12 mouse cellular contexts compared by ENCODE assay signal in genomic region chr2:165967076-165967475, GRCm38 (mm10). TPM values are rescaled to one million over a fixed set of nuclear protein-coding genes. Genes with fewer than 3 reads are reported as not detected.
DNase-seq lines count a peak whose midpoint lies in the region; ATAC-seq and TF ChIP-seq lines count a peak whose summit lies in the region.
"Had no signal": no experiment of that assay in that cellular context is flagged by ENCODE, and none has a peak within 500 bp of the region (broad histone marks: within the 10 kb centered on the region; RNA-seq: fewer than 3 reads in every experiment).

No protein-coding gene starts in this region.

- no peak overlapping the region for H3K4me2 ChIP-seq in midbrain, embryonic 16.5 days (ENCODE audit: low read length)
- no peak overlapping the region for H3K4me2 ChIP-seq in liver, embryonic 14.5 days (ENCODE audit: low read depth)
- H3K4me2 ChIP-seq: lung, embryonic 15.5 days; stomach, embryonic 15.5 days had no signal

- no peak overlapping the region for H3K4me3 ChIP-seq in midbrain, embryonic 10.5 days
- no peak overlapping the region for H3K4me3 ChIP-seq in midbrain, embryonic 16.5 days (ENCODE audit: low read depth, low read length)
- H3K4me3 ChIP-seq in liver, embryonic 14.5 days (ENCODE audit: insufficient read depth in 1 of 2, low read depth in 2 of 2, low read length in 2 of 2) = no peak overlapping the region
- H3K4me3 ChIP-seq: lung, embryonic 15.5 days; stomach, embryonic 15.5 days had no signal

- no peaks in the 10 kb centered on the region for H3K36me3 ChIP-seq in midbrain, embryonic 10.5 days
- no peaks in the 10 kb centered on the region for H3K36me3 ChIP-seq in midbrain, embryonic 16.5 days (ENCODE audit: control insufficient read depth, insufficient read depth, low read length)
- no peaks in the 10 kb centered on the region for H3K36me3 ChIP-seq in liver, embryonic 14.5 days (replicated peaks; ENCODE audit: control insufficient read depth, insufficient read depth, low read depth)
- H3K36me3 ChIP-seq: lung, embryonic 15.5 days; stomach, embryonic 15.5 days had no signal

- peak; percentile 24; the same call in 1 of the 2 replicates for TF ChIP-seq CTCF in liver, embryonic 14.5 days (IDR thresholded peaks at IDR 0.05; ENCODE audit: low read depth)

- peak overlapping the region; percentile 80 for H3K27ac ChIP-seq in midbrain, embryonic 10.5 days (replicated peaks)
- H3K27ac ChIP-seq in midbrain, embryonic 16.5 days (ENCODE audit: low read length) = no peak overlapping the region
- H3K27ac ChIP-seq in liver, embryonic 14.5 days = no peak overlapping the region
- H3K27ac ChIP-seq: lung, embryonic 15.5 days; stomach, embryonic 15.5 days had no signal

- no peaks in the 10 kb centered on the region for H3K27me3 ChIP-seq in midbrain, embryonic 10.5 days (ENCODE audit: low read depth, poor library complexity, severe bottlenecking)
- H3K27me3 ChIP-seq in midbrain, embryonic 16.5 days (ENCODE audit: control insufficient read depth, insufficient read depth, low read depth, low read length) = no peaks in the 10 kb centered on the region
- H3K27me3 ChIP-seq in liver, embryonic 14.5 days (ENCODE audit: control insufficient read depth, insufficient read depth, low read length) = no peaks in the 10 kb centered on the region
- H3K27me3 ChIP-seq: lung, embryonic 15.5 days; stomach, embryonic 15.5 days had no signal

- no peaks in the 10 kb centered on the region for H3K9me3 ChIP-seq in midbrain, embryonic 10.5 days (replicated peaks)
- no peaks in the 10 kb centered on the region for H3K9me3 ChIP-seq in midbrain, embryonic 16.5 days (replicated peaks; ENCODE audit: control insufficient read depth, low read length, poor library complexity, severe bottlenecking)
- no peaks in the 10 kb centered on the region for H3K9me3 ChIP-seq in liver, embryonic 14.5 days (ENCODE audit: control insufficient read depth, low read length)
- H3K9me3 ChIP-seq: lung, embryonic 15.5 days; stomach, embryonic 15.5 days had no signal

- TF ChIP-seq EP300 in liver, embryonic 14.5 days (IDR thresholded peaks at IDR 0.05; ENCODE audit: low read depth) = no peak

- 90% methylated on average over 2 of the region's 2 CpGs for WGBS in midbrain, embryonic 10.5 days
- 94% methylated on average over 2 of the region's 2 CpGs for WGBS in midbrain, embryonic 16.5 days
- 56% methylated on average over 2 of the region's 2 CpGs for WGBS in liver, embryonic 14.5 days (ENCODE audit: insufficient replicate concordance)

- DNase-seq in midbrain, embryonic 10.5 days (ENCODE audit: low spot score) = no peak
- peak; percentile 74 for DNase-seq in ZHBTc4 (ENCODE audit: low read depth, low spot score)
- DNase-seq in liver, embryonic 14.5 days (ENCODE audit: low read depth in 3 of 3, low spot score in 3 of 3) = no peak
- no peak for DNase-seq in cerebellum, postnatal 36 days
- no peak for DNase-seq in layer of hippocampus, adult 18-20 months (ENCODE audit: low spot score in 2 of 2)
- no peak for DNase-seq in thymus, postnatal 10 days (ENCODE audit: low spot score in 2 of 2)
- DNase-seq: adrenal gland, adult 8-10 months; gastrocnemius, postnatal 14 days; right cerebral cortex, postnatal 25 days had no signal

- H3K4me1 ChIP-seq in midbrain, embryonic 10.5 days = peaks cover 30% of the 10 kb centered on the region
- no peaks in the 10 kb centered on the region; the same call in 1 of the 2 replicates for H3K4me1 ChIP-seq in midbrain, embryonic 16.5 days (ENCODE audit: control insufficient read depth, insufficient read depth, low read length)
- peaks cover 17 to 36% of the 10 kb centered on the region in 2 experiments for H3K4me1 ChIP-seq in liver, embryonic 14.5 days (replicated peaks; ENCODE audit: control insufficient read depth in 2 of 2, insufficient read depth in 2 of 2, low read length in 1 of 2)

- ATAC-seq in midbrain, embryonic 16.5 days = no peak
- ATAC-seq in liver, embryonic 14.5 days (ENCODE audit: insufficient read depth) = no peak

- H3K9ac ChIP-seq in midbrain, embryonic 16.5 days (ENCODE audit: low read depth, low read length) = no peak overlapping the region
- no peak overlapping the region for H3K9ac ChIP-seq in liver, embryonic 14.5 days (replicated peaks)
- H3K9ac ChIP-seq: lung, embryonic 15.5 days; stomach, embryonic 15.5 days had no signal

RNA-seq across cellular contexts. Expression of gene Ncoa3, which starts 25.4 kb away (rescaled TPM):
- polyA plus RNA-seq in midbrain, embryonic 10.5 days (2016; fragmentation: Nextera tagmentation; extraction: Ambion mirVana) = 15.2 and 15.9 TPM in 2 replicates
- 15.5 and 16.0 TPM in 2 replicates for polyA plus RNA-seq in midbrain, embryonic 16.5 days (2015; fragmentation: Nextera tagmentation; extraction: Ambion mirVana)
- 4.3 and 4.4 TPM in 2 replicates for polyA plus RNA-seq in liver, embryonic 14.5 days (2012; rRNA removed)
- polyA plus RNA-seq in liver, embryonic 14.5 days (2014; fragmentation: Nextera tagmentation; extraction: Ambion mirVana) = 3.3 and 3.7 TPM in 2 replicates
- 10 to 100 TPM; 30.0 to 33.8 TPM for total RNA-seq in layer of hippocampus, adult 18-20 months (2021)
